Mouse (Mus musculus): ENCODE data around the gene Mvp.

The Mvp gene

GRCm38 (mm10) chr7:126950647-126951615 lies 63.5 kb downstream of the Mvp start:
- no peak for DNase-seq (ENCODE audit: low spot score in 2 of 2)

- peak; percentile 82 to 85 for DNase-seq (ENCODE audit: low spot score in 2 of 2)
These were observed 64.4 kb downstream of the Mvp start, which contains the start of gene Sez6l2 for GRCm38 (mm10) chr7:126949793-126950646. Sez6l2 (plus strand) TSS chr7:126950563.

- DNase-seq (ENCODE audit: low spot score in 2 of 2): peak; percentile 60 to 72
These were observed 65.0 kb downstream of the Mvp start, which contains the start of gene Asphd1 for GRCm38 (mm10) chr7:126949403-126949792. Asphd1 (minus strand) TSS chr7:126949582.

GRCm38 (mm10) chr7:126948626-126949025 lies 65.8 kb downstream of the Mvp start:
- no peak for DNase-seq (ENCODE audit: low spot score in 2 of 2)

- no peak for DNase-seq (ENCODE audit: low spot score in 2 of 2)
These were observed 67.9 kb downstream of the Mvp start for GRCm38 (mm10) chr7:126946530-126946929.

- no peak for DNase-seq (ENCODE audit: low spot score in 2 of 2)
These were observed 72.6 kb downstream of the Mvp start for GRCm38 (mm10) chr7:126941801-126942200.

- DNase-seq (ENCODE audit: low spot score in 2 of 2): no peak
These were observed 73.2 kb downstream of the Mvp start for GRCm38 (mm10) chr7:126941171-126941570.

Measured in frontal cortex, postnatal 36 days (tissue).